Mouse (Mus musculus) granulocyte monocyte progenitor cell, adult 5-6 weeks (primary cell): ENCODE measurements at regions not wholly inside any gene's neighbourhood (a gene's known extent, or its start where the extent isn't known, plus 50 kb on each side); places are given as distances from the start of the nearest gene placed in this dataset.

Source experiments
- ATAC-seq: replicated peaks from 2 replicates; pipeline ENCODE4 v1.8.0; 2016; ENCODE audit warnings: mild to moderate bottlenecking, moderate TSS enrichment, inconsistent platforms; ENCODE audit not compliant: poor library complexity, severe bottlenecking

DNA sequence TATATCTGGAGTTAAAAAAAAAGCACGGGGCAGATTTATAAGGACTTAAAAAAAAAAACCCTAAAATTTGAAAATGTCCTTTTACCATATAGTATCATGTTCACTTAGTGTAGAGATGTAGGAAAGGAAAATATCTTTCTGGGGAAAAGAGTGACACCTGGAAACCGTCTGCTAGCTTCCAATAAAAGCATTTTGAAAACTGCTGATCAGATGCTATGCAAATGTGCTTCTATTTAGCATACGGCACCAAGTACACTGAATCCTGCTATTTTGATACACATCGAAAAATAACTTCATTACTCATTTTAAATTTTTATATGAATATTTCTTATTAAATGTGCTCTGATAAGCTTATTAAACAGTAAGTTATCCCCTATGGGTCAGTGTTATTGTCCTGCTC, 148.1 kb upstream of the Rasa1 start:
- no peak for ATAC-seq

DNA sequence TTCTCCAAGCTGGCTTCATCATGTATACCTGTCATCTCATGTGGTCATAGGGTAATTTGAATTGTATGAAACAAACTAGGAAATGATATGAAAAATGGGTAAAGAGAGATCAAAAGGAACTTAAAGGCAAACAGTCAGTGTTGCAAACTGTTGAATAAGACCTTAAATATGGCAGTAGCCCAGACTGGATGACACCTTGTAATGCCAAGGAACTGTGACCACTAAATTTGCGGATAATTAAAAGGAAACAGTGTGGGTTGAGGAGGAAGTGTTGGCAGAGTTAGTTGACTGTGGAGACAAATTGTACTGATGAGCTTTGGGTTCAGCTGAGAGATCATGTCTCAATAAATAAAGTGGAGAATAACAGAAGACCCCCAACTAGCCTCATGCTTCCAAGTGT, 147.3 kb upstream of the Rasa1 start:
- no peak for ATAC-seq

DNA sequence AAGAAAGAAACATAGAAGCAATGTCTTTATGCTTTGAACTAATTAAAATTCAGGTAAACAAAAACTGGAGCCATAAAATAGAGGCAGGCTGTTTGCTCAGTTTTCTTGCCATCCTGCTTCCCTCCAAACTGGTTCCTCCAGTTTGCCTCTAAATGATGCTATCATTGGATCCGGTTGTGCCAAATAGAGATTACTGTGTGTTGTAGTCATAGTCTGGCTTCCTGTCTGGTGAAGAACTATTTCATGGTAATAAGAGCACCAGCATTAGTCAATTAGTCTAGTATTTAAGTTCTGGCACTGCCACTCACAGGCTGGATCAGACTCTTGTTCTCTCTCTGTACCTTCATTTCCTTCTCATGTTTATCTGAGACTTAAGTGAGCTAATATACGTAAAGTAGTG, 141.9 kb upstream of the Rasa1 start:
- ATAC-seq, result no peak

DNA sequence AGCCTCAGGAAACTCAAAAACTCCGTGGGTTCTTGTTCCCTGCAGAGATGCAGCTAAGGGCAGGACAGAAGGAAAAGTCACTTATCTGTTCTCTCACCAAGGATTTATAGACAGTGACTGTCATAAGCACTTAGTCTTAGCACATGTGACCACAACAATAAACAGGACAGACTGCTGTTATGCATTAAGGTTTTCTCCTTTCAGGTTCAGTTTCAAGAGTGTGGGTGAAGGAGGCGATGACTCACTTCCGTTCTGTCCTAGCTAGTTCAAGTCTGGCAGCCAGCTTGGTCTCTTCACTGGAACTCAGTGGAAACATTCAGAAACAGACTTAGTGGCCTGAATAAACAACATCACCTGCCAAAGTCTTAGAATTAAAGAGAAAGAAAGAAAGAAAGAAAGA, 141.1 kb upstream of the Rasa1 start:
- peak; percentile 79 for ATAC-seq

DNA sequence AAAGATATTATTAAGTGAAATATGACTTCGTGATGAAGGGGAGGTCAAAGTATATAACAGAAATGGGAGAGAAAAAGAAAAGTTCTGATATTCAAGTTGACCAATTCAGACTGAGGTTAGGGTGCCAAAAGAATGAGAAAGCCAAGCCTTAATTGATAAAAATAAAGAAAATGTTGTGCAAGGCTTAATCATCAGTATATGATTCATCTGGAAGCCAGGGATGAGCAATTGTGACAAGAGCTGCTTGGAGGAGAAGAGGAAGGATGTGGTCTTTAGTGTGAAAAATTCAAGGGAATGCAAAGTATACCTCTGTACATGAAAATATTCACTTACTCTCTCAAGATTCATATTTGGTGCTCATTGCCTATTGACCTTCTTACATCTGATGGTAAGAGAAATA, 129.7 kb upstream of the Rasa1 start:
- ATAC-seq, result no peak

DNA sequence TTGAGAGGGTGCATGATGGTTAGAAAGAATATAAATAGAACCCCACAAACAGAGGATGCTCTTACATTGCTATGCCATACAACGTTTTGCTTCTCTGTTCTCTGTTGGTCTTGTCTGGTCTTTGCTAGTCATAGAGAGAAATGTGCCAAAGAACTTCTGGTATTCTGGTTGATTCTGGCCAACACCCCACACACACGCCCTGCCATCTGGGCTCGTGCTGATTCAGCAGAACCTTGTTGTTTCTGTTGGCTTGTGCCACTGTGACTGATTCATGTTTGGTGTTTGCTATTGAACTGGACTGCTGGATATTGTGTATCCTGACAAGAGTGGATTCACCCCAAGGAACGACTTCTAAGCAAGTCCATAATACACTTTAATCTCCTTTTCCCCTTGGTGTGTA, 126.0 kb upstream of the Rasa1 start:
- no peak for ATAC-seq

DNA sequence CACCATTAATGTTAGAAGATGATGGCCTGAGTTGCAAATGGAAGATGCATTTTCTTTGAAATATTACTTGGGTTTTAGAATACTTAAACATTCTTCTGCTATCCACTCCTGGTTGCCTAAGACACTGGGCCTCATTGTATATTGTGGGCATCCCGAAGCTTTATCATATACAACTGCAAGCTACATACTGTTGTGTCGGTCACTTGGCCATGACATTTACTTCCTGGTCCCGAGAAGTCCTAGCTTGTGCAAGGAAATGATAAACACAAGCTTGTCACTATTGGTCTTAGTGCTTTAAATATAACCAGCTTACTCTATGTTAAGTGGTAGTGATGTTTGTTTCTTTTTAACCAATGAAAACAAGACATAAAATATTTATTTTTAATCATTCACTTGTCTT, 122.4 kb upstream of the Rasa1 start:
- no peak for ATAC-seq

DNA sequence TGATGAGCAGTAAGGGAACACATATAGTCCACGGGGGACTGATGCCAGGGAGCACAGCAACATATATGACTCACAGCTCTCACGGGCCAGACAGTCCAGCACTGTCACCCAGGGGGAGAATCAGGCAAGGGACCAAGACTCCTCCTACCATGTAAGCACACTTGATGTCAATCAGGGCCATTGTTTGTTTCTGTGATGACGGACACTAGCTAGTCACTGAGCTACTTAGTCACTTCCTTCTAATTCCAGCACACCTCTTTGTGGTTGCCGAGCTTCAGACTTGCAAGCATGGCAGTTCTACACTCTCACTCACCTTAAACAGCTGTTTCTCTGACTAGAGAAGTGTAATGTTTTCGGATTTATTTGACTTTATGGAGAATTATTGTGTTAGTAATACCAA, 109.9 kb upstream of the Rasa1 start:
- ATAC-seq, result no peak; the same call in 1 of the 2 replicates

DNA sequence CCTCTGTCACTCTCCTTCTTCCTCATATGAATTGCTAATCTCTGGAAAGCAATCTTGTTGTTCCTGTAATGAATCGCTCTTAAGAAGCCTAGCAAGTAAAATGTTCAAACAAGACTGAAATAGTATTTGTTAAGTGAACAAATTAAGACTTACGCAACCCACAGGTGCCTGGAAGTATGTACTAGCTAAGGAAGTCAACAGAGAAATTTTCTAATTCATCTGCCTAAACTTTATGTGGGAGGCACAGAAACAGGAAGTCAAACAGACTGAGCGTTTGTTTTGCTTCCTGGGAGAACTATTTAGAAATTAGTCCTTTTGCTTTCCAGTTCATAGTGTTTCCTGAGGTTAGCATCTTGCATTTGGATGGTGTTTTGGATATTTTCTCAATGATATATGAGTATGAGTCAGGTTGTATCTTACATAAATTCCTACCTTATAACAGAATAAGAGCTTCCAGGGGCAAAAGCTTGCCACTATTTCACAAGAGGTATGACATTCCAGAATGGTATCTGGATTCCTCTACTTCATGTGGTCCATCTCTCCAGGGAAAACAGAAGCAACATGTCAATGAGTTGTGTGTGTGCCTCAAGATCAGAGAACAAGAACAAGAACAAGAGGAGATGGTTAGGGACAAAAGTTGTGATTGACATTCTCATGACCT, 87.5 kb upstream of the Rasa1 start:
- ATAC-seq, result peak; percentile 69

DNA sequence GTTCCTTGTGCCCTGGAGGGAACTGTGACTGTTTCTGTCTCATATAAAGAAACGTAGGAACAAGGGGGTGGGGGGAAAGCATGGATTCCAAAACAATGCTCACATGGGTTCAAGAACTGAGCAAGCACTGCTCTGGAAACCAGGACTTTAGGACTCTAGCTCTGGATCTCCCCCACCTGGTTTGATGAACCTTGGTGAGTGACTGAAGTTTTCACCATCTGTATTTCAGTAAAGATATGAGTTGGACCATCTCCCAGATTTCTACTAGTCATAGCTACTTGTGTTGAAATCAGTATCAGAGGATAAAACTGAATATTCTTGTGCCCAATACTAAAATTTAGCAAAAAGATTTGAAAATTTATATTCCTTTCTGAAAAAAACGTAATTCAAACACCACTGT, 70.7 kb upstream of the Rasa1 start:
- no peak for ATAC-seq

DNA sequence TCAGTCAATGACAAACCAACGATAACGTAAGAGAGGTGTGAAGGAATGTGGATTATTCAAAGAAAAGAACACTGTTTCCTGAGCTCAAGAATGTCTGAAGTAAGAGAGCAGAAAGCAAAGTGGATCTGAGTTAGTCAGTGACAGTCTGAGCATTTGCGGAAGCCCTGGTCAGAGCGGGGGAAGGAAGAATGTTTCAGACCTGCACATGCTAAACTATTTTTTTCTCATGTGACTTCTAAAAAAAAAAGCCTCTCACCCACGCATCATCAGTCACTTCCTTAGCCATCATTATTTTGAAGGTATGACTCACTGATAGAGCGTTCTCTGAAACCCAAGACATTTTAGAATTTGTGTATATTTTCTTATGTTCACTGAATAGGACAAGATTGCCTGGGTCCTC, 70.2 kb upstream of the Rasa1 start:
- no peak for ATAC-seq

DNA sequence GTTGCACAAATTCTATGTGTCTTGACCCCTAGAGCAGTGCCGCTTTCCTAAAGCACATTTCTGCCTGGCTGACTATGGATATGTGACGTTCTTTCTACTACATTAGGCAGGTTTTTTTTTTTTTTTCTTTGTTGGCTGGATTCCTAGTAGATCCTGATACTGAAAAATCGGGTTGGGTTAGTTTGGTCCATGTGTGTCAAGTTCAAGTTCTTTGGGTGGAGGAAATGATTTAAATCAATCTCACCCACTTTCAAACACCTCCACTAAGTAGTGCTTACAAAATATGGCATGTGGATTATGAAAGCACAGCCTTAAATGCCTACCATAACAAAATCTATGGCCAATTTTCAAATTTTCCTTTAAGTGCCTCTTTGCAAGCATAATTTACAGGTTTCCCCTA, 63.1 kb upstream of the Rasa1 start:
- ATAC-seq, result no peak
